Mouse (Mus musculus): ENCODE data around the gene Ccdc38.
"Not testable (repeated sequence)": the region's sequence is repeated elsewhere in the genome, so short reads cannot be mapped to it uniquely, and the experiment has no call there.

Gene Ccdc38

DNA sequence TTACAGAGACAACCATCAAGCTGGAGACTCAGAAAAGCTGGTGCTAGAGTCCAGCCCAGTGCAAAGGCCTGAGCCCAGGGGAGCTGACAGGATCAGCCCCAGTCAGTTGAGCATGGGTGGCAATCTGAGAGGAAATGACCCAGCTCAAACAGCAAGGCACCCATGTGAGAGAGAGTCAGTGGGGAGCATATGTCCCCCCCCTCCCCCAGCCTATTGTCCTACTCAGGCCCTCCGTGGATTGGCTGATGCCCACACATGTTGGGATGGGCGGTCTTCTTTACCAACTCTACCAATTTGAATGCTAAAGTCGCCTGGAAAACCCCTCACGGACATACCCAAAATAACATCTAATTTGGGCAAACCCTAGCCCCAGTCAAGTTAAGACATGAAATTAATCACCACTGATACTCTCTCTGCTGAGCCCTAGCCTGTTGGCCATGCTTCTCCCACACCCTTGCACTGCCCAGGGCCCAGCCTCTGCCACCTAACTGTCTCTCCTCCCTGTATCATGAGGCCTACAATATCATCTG lies 7.4 kb downstream of the Ccdc38 start:
- no peak for DNase-seq (ENCODE audit: inconsistent age in 2 of 2, low spot score in 1 of 2)

DNA sequence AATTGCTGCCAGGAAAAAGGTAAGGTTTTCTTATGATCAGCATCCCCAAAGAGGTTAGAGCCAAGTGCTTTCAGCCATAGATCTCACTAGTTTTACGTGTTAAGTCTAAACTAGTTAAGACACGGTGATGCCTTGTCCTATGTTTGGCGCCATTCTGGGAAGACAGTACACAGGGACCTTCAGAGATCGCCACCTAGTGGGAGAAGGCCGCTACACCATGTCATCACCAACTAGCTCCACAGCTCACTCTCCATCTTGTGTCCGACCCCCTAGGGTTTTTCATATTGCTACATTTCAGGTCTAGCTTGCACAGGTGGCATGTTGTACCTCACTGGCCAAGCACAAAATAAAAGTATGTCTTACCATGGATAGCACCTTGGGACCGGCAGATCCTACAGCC lies 8.6 kb downstream of the Ccdc38 start:
- peak; percentile 53 to 89 for DNase-seq (ENCODE audit: inconsistent age in 2 of 2, low spot score in 1 of 2)

DNA sequence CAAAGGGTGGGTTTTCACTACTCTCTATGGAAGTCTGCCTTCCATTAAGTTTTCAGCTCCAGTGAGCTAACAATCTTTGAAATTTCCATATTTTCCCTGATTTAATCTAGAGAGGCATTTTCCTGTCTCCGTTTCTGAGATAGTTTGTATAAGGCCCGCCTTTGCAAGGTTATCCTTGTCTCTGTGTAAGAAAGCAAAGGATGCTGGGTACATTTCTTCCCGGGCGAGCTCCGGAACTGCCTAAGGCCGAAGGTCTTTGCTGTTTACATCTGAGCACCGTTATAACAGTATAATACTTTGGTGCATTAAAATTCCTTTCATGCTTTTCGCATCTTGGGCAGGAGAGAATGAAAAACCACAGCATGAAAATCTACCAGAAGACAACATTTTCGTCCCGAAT lies 9.4 kb downstream of the Ccdc38 start:
- no peak for DNase-seq (ENCODE audit: inconsistent age in 2 of 2, low spot score in 1 of 2)

DNA sequence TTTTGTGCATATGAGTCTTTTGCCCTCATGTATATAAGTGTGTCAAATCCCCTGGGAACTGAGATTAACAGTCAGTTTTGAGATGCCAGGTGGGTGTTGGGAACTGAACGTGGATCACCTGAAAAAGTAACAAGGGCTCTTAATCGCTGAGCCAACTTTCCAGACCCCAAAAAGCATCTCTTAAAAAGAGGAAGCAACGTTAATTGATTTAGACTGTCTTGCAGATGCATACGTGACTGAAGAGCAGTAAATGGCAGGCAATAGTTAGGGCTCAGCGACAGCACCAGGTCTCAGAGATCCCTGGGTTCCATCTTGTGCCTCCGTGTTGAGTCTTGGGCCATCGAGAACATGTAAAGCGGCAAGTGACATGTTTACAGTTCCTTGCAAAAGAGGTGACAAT lies 12.2 kb downstream of the Ccdc38 start:
- no peak for DNase-seq (ENCODE audit: inconsistent age in 2 of 2, low spot score in 1 of 2)

DNA sequence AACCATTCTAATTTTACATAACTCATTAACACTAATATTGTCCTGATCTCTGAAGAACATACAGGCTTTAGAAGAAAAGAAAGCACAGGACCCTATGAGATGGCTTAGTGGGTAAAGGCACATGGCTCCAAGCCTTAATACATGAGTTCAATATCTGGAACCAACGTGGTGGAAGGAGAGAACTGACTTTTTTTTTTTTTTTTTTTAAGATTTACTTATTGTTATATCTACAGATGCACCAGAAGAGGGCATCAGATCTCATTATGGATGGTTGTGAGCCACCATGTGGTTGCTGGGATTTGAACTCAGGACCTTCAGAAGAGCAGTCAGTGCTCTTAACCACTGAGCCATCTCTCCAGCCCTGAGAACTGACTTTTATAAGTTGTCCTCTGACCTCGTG lies 17.5 kb downstream of the Ccdc38 start:
- DNase-seq (ENCODE audit: inconsistent age in 2 of 2, low spot score in 1 of 2): not testable (repeated sequence)

DNA sequence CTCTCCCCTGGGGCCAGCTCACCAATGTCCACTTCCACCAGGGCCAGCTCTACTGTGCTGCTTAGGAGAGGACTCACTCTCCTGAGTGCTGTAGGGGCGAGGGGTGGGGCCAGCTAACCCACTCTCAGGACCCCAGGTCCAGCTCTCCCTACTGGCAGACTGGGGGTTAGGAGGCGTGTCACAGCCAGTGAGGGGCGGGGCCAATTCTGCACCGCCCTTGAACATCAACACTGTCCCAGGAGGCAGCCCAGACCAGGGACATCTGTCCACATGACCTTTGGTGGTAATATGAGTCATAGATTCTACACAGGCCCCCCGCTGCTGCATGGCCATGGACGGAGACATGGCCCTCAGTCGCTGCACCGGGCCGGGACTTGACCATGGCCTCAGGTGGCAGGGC lies 19.4 kb downstream of the Ccdc38 start:
- peak; percentile 71 to 89 for DNase-seq (ENCODE audit: inconsistent age in 2 of 2, low spot score in 1 of 2)

DNA sequence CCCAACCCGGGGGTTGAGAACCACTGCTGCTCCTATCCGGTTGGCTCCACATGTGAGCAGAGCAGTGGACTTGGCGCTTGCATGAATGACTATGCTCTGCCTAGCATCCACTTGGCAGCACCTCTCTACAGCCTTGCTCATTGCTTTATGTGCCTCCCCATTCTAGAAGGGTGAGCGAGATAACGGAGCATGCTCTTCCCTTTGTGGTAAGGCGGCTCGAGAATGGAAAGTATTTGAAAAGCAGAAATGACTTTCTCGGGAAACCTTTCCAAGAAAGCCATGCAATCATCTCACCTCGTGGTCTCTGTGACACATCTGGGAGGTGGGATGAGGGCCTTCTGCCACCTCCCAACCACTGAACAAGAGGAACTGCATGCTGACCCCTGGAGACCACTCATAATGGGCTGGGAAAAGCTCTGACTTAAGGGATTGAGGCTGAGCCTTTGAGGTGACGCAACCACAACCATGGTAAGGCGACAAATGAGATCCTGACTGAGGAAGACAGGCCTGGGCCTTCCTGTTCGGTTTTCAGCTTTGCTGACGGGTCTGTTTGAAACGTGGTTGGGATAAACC lies 24.2 kb downstream of the Ccdc38 start:
- DNase-seq (ENCODE audit: inconsistent age in 2 of 2, low spot score in 1 of 2): no peak

DNA sequence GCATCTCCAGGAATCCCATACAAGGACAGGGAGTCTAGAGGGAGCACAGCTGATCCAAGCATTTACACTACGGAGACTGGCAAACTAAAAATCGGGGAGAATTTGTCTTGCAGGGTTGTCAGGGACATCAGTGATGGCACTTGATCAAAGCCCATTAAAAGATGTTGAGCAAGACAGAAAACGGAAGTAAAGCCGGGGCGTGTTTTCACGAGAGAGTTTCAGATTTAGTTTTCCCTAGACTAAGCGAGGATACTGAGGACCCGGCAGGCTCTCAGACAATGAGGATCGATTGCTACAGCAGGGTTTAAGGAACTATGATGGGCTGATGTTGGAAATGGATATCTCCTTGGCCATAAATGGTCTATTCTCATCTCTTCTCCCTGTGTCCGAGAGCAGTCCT lies 26.6 kb downstream of the Ccdc38 start:
- no peak for DNase-seq (ENCODE audit: inconsistent age in 2 of 2, low spot score in 1 of 2)

DNA sequence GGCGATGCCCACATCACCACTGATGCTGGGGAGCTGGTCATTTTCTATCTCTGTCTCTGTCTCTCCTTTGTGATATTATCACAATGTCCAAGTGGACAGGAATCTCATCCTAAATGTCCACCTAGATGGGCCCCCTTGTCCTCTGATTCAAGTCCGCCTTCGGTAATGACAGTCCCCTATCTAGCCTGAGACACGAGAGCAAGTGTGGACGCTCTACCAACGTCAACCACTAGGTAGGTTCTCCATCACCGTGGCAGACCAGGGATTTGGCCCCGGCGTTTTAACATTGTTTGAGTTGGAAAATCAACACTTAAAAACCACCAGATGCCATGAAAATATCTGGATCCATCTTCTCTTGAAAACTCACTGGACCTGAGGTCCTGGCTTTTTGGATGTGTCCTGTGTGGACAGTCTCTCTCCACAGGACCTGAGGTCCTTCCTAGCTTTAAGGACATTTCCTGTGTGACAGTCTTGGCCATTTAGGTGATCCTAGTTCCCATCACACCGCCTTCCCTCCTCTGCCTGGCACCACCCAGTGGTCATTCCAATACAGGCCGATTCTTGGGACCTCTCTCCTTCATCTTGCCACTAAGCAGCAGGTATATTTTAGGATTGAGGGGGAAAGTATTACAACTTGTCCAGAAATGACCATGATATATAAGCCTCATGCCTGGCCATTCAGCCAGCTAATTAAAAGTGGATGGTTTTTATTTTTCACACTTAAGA lies 27.6 kb downstream of the Ccdc38 start:
- no peak for DNase-seq (ENCODE audit: inconsistent age in 2 of 2, low spot score in 1 of 2)

DNA sequence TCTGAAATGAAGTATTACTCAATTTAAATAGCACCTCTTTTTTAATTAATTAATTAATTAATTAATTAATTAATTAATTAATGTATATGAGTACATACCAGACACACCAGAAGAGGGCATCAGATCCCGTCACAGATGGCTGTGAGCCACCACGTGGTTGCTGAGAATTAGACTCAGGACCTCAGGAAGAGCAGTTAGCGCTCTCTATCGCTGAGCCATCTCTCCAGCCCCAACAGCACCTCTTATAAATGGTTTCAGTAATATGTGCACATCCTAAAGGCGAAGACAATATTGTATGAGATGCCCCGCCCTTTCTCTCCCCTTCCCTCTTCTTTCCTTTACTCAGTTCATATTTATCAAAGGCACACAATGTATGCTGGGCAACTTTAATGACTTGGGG lies 28.2 kb downstream of the Ccdc38 start:
- no peak for DNase-seq (ENCODE audit: inconsistent age in 2 of 2, low spot score in 1 of 2)

DNA sequence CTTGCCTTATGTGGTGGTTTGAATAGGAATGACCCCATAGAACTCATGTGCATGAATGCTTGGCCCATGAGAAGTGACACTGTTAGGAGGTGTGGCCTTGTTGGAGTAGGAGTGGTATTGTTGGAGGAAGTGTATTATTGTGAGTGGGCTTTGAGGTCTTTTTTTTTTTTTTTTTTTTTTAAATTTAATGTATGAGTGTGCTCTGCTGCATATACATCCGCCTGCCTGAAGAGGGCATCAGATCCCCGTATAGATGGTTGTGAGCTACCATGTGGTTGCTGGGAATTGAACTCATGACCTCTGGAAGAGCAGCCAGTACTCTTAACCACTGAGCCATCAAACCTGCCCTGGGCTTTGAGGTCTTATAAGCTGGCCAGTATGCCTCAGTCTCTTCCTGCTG lies 31.8 kb downstream of the Ccdc38 start:
- no peak for DNase-seq (ENCODE audit: inconsistent age in 2 of 2, low spot score in 1 of 2)

DNA sequence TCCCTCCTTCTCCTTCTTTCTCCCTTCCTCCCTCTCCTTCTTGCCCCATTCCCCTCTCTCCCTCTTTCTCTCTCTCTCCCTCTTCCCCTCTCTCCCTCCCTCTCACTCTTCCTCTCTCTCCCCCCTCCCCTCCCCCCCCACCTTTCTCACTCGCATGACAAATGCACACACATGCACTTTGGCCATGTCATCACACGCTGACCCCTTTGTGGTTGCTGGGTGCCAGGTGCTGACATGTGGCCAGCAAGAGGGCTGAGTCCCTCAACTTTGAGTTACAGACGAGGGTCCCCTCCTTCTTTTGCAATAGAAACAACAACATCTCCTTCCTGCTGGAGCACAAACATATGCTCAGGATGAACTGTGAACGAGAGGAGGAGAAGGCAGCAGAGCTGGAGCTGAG lies 34.5 kb downstream of the Ccdc38 start:
- no peak for DNase-seq (ENCODE audit: inconsistent age in 2 of 2, low spot score in 1 of 2)

DNA sequence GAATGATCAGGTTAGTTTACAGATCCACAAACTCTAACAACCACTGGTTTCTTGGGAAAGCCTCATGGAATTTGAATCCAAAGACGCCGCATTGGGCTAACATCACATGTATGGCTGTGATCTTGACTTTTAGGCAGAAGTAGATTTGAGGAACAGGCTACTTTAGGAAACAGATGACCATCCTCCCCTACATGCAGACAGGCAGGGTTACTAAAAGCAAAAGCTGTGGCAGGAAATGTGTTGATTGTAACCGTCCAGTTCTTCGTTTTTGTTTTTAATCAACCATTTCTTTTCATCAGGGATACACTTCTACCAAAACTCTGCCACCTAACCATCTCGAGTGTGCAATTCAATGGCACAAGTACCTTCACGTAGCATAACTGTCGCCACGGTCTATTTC lies 35.5 kb downstream of the Ccdc38 start:
- DNase-seq (ENCODE audit: inconsistent age in 2 of 2, low spot score in 1 of 2): no peak

DNA sequence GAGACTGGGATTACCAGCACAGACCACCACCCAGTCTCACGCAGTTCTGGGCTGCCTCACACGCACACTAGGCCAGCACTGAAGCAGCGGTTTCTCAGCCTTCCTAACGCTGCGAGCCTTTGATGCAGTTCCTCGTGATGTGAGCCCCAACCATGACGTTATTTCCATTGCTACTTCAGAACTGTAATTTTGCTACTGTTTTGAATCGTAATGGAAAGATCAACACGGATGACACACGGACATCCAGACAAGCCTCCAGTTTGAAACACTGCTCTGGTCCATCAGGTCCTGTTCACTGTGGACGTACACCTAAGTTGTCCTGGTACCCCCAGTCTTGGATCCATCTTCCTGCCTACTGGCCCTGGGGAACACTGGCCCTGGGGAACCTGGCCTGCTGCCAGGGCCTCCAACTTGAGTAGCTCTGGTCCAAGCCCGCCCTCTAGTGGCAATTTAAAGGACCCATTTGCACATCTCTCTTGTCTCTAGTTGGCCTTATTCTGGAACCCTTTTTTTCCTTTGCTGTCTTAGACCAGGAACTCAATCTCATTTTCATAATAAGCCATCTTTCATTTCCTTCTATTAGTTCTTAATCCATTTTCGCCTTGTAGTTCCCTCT lies 36.9 kb downstream of the Ccdc38 start:
- DNase-seq (ENCODE audit: inconsistent age in 2 of 2, low spot score in 1 of 2): peak; percentile 72 to 92

DNA sequence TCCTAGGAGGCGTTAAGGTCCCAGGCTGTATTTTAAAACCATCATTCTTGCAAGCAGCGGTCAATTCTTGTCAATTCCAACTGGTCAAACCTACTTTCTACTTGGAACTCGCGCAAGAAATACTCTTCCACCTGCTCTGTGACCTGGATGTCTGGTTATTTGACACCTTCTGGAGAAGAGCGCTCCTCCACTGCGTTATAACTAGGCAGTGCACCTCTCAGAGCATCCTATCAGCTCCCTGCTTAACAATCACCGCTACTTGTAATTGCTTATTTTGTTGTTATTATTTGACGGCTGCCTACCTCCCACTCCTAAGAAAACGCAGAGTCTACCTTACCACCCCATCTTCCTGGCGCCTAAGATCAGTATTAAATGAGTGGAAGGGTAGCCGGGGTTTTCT lies 48.4 kb downstream of the Ccdc38 start:
- DNase-seq (ENCODE audit: inconsistent age in 2 of 2, low spot score in 1 of 2): no peak

DNA sequence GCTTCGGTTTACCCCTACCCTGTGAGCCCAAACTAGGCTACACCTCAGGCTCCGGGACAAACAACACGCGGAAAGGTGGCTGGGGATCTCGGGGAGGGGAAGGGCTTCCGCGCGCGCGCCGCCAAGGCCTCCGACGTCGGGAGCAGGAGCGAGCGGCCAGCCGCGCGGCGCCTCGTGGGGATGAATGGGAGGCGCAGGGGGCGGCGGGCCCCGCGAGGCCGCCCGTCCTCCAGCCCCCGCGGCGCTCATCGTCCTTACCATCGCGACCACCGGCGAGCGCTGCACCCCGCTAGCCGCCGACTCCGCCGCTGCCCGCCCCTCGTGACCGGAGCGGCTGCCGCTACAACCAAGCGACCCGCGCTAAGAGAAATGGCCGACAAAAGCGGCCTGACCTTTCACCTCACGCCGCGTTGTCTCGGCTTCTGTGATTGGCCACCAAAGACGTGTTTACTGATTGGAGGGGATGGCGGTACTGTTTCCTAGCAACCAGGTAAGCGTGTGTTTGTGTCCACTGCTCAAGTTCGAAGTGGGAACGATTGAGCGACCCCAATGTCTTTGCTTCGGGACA lies 48.9 kb downstream of the Ccdc38 start, which contains the start of gene Snrpf:
TSS of gene Snrpf (minus strand) at position 426 of the 568 bp plus-strand sequence.
- DNase-seq (ENCODE audit: inconsistent age in 2 of 2, low spot score in 1 of 2): peak; percentile 91 to 98

DNA sequence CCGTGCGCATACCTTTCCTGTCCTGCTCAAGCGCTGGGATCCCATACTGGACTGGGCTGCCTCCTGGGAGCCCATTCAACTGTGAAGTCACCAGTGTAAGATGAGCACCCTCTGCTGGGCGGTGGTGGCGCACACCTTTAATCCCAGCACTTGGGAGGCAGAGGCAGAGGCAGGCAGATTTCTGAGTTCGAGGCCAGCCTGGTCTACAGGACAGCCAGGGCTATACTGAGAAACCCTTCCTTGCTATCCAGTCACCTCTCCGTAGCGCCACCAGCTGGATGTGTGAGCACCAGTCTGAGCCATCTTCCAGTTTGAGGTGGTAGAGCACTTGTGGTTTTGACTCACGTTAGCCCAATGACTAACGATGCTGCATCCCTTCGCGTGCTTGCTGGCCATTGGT lies 52.0 kb downstream of the Ccdc38 start:
- DNase-seq (ENCODE audit: inconsistent age in 2 of 2, low spot score in 1 of 2): peak; percentile 28 to 53

DNA sequence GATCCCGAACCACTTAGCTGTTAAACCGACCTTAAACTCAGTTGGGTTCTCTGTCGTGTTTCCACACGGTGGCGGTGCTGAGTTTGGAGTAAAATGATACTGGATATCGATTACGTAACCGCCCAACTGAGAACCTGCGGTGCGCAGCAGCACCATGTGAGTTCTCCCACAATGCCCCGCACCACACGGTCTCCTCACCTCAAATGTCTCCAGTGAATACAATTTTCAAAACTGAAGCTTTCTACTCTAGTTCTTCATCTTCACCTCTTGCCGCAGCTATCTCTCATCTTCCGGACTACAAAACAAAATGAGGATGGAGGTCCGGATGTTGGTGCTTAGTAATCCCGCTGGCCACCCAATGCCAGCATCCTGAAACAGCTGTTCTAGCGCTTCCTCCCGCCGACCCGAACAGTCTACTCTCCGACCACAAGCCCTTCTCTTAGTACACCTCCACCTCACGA lies 53.6 kb downstream of the Ccdc38 start:
- DNase-seq (ENCODE audit: inconsistent age in 2 of 2, low spot score in 1 of 2): peak; percentile 85 to 95

DNA sequence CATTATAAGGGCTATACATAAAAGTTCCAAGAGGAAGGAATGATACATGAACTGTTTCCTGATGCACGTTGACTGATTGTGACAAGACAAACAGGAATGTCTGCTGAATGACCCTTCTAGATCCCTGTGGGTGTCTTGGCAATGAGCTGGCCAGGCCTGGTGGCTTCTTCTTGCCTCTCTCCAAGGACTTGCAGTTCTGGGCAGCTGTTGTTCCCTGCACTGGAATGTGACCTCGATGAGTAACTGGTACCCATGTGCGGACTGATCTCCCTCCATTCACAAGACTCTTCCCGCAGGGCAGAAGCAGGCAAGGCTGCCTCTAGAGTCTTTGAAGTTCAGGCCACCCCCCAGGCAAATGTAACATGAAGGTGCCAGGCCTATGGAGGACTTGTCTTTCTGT lies 55.4 kb downstream of the Ccdc38 start:
- DNase-seq (ENCODE audit: inconsistent age in 2 of 2, low spot score in 1 of 2): peak; percentile 82 to 85

DNA sequence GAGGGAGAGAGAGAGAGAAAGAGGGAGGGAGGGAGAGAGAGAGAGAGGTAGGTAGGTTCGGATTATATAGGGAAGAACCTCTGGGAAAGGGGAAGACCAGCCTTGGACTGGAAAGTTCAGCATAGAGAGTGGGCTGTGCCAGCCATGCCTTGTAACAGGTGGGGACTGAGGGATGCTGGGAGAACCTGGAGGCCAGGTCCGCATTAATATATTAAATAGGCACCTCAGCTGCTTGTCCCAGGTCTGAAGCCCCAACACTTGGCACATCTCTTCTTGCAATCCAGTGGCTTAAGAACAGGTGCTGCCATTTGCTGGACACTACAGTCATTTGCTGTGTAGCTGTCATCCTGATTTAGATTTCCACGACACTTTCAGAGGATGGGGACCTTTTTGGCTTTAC lies 56.2 kb downstream of the Ccdc38 start:
- no peak for DNase-seq (ENCODE audit: inconsistent age in 2 of 2, low spot score in 1 of 2)

DNA sequence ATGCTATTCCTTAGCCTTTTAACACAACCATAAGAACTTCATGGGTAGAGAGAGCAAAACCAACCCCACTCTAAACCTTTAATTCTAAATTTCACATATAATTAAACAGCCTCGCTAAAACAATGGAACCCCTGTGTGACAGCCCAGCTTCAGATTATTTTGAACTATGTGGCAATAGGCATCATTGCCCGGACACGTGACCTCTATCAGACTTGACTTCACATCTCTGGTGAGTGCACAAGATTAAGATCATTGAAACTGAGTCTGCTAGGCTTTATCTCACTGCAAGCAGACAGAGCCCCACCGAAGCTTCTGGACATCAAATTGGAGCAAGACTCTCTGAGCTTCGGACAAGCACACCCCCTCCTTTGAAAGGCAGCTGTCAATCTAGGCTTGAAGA lies 61.9 kb downstream of the Ccdc38 start:
- no peak for DNase-seq (ENCODE audit: inconsistent age in 2 of 2, low spot score in 1 of 2)

DNA sequence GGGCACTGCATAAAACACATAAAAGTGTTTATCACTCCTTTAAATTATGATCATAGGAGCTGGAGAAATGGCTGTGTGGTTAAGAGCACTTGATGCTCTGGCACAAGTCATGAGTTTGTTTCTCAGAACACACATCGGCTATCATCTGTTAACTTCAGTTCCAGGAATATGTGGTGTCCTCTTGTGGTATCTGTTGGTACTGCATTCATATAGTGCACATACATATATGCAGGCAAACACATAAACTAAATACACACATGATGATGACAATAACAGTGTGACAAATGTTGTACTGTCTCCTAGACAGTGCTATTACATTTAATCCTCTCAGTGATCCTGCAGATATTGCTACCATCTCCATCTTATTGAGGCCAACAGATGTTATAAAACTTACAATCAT lies 62.8 kb downstream of the Ccdc38 start:
- no peak for DNase-seq (ENCODE audit: inconsistent age in 2 of 2, low spot score in 1 of 2)
